Mouse (Mus musculus): ENCODE results near the gene Hspb6. TPM values are rescaled to one million over a fixed set of nuclear protein-coding genes. Genes with fewer than 3 reads are reported as not detected.

The Hspb6 gene
- total RNA-seq, 2 experiments from 2014 or later = 720 to 731 TPM

- no peak for DNase-seq (ENCODE audit: low spot score)
- intact Hi-C loops (cut with DNase I) = no loop called here
These were observed 405 bp upstream of the Hspb6 start for GRCm38 (mm10) chr7:30551445-30552101.

- intact Hi-C loops (cut with DNase I) = no loop called here
- peak; percentile 44 for DNase-seq (ENCODE audit: low spot score)
These were observed 1.1 kb downstream of the Hspb6 start for GRCm38 (mm10) chr7:30553021-30553589.

GRCm38 (mm10) chr7:30553810-30554584 is 2.0 kb downstream of the Hspb6 start:
- DNase-seq (ENCODE audit: low spot score) = no peak
- intact Hi-C loops (cut with DNase I) = no loop called here

GRCm38 (mm10) chr7:30556894-30557536 is 5.0 kb downstream of the Hspb6 start:
- intact Hi-C loops (cut with DNase I) = no loop called here
- DNase-seq (ENCODE audit: low spot score) = no peak

- intact Hi-C loops (cut with DNase I) = no loop called here
- no peak for DNase-seq (ENCODE audit: low spot score)
These were observed 6.0 kb downstream of the Hspb6 start for GRCm38 (mm10) chr7:30557901-30558514.

GRCm38 (mm10) chr7:30558656-30559442 is 6.9 kb downstream of the Hspb6 start:
- intact Hi-C loops (cut with DNase I) = no loop called here
- no peak for DNase-seq (ENCODE audit: low spot score)

- intact Hi-C loops (cut with DNase I) = no loop called here
- peak; percentile 98 for DNase-seq (ENCODE audit: low spot score)
These were observed 7.5 kb downstream of the Hspb6 start, which contains the start of gene Lin37 for GRCm38 (mm10) chr7:30559443-30559954. Gene Lin37, minus strand, starts transcription at chr7:30559838.

GRCm38 (mm10) chr7:30560296-30560695 is 8.3 kb downstream of the Hspb6 start:
- DNase-seq (ENCODE audit: low spot score) = no peak
- intact Hi-C loops (cut with DNase I) = no loop called here

GRCm38 (mm10) chr7:30562526-30563116 is 10.6 kb downstream of the Hspb6 start:
- DNase-seq (ENCODE audit: low spot score) = no peak
- intact Hi-C loops (cut with DNase I) = no loop called here

GRCm38 (mm10) chr7:30563117-30563905 is 11.3 kb downstream of the Hspb6 start, which contains the start of the genes U2af1l4, Gm49396 and Psenen:
Gene U2af1l4, plus strand, starts transcription at chr7:30563301.
Gene Gm49396, plus strand, starts transcription at chr7:30563344.
Gene Psenen, minus strand, starts transcription at chr7:30563627.
- intact Hi-C loops (cut with DNase I) = no loop called here
- DNase-seq (ENCODE audit: low spot score) = peak; percentile 94

- intact Hi-C loops (cut with DNase I) = no loop called here
- no peak for DNase-seq (ENCODE audit: low spot score)
These were observed 11.9 kb downstream of the Hspb6 start for GRCm38 (mm10) chr7:30563906-30564280.

- intact Hi-C loops (cut with DNase I) = loop anchor here (1.0 kb wide), 1 partner anchor 21 kb away; no protein-coding TSS in a partner anchor
These were observed 13.1 kb downstream of the Hspb6 start, which contains the start of gene Igflr1 for GRCm38 (mm10) chr7:30564970-30565571. Gene Igflr1, plus strand, starts transcription at chr7:30565427.

GRCm38 (mm10) chr7:30566033-30566432 is 14.1 kb downstream of the Hspb6 start:
- DNase-seq (ENCODE audit: low spot score) = no peak
- intact Hi-C loops (cut with DNase I) = no loop called here

More at GRCm38 (mm10) chr7:30564970-30565571, 13.1 kb downstream of the Hspb6 start, which contains the start of gene Igflr1:
- no peak for DNase-seq (ENCODE audit: low spot score)

- intact Hi-C loops (cut with DNase I) = no loop called here
- no peak for DNase-seq (ENCODE audit: low spot score)
These were observed 15.6 kb downstream of the Hspb6 start for GRCm38 (mm10) chr7:30567555-30567954.

- intact Hi-C loops (cut with DNase I) = no loop called here
- DNase-seq (ENCODE audit: low spot score) = no peak
These were observed 20.4 kb downstream of the Hspb6 start for GRCm38 (mm10) chr7:30572389-30572788.

GRCm38 (mm10) chr7:30572969-30573368 is 21.0 kb downstream of the Hspb6 start:
- intact Hi-C loops (cut with DNase I) = no loop called here
- DNase-seq (ENCODE audit: low spot score) = no peak

GRCm38 (mm10) chr7:30579950-30580349 is 28.0 kb downstream of the Hspb6 start:
- DNase-seq (ENCODE audit: low spot score) = no peak
- intact Hi-C loops (cut with DNase I) = loop anchor here (10.0 kb wide), 1 partner anchor 375 kb away; the partner anchor contains the start of gene Usf2
